Mouse (Mus musculus): ENCODE measurements around the gene Cacng6. TPM values are rescaled to one million over a fixed set of nuclear protein-coding genes. Genes with fewer than 3 reads are reported as not detected.

Cacng6 gene
- polyA plus RNA-seq, 1 experiment, result not detected

- TF ChIP-seq GATA1 (IDR thresholded peaks at IDR 0.05; ENCODE audit: low read length), result no peak
Measured at GRCm38 (mm10) chr7:3481948-3482608, 58.1 kb downstream of the Cacng6 start.

Other genes with a start within 250 kb of the Cacng6 start
- gene Nlrp12, start 174.5 kb upstream of the Cacng6 start, polyA plus RNA-seq (2012), result not detected in 2 replicates
- 0.01 TPM in 1 of 2 replicates, not detected in the other for gene Myadm, start 135.1 kb upstream of the Cacng6 start, polyA plus RNA-seq (2012)
- gene Prkcg, start 135.0 kb upstream of the Cacng6 start, polyA plus RNA-seq (2012), result not detected in 2 replicates
- gene Cacng7, start 91.2 kb upstream of the Cacng6 start, polyA plus RNA-seq (2012), result not detected in 2 replicates
- gene Cacng8, start 33.5 kb upstream of the Cacng6 start, polyA plus RNA-seq (2012), result not detected in 2 replicates
- gene Tarm1, start 78.4 kb downstream of the Cacng6 start, polyA plus RNA-seq (2012), result 0.04 TPM in 1 of 2 replicates, not detected in the other
- not detected in 2 replicates for gene Oscar, start 192.0 kb downstream of the Cacng6 start, polyA plus RNA-seq (2012)
- 24.6 and 27.8 TPM in 2 replicates for gene Ndufa3, start 193.2 kb downstream of the Cacng6 start, polyA plus RNA-seq (2012)
- 61.8 and 88.2 TPM in 2 replicates for gene Tfpt, start 205.7 kb downstream of the Cacng6 start, polyA plus RNA-seq (2012)
- gene Prpf31, start 205.8 kb downstream of the Cacng6 start, polyA plus RNA-seq (2012), result 110 and 112 TPM in 2 replicates
- 785 and 904 TPM in 2 replicates for gene Cnot3, start 221.1 kb downstream of the Cacng6 start, polyA plus RNA-seq (2012)
- 20.3 and 21.6 TPM in 2 replicates for gene Leng1, start 241.6 kb downstream of the Cacng6 start, polyA plus RNA-seq (2012)

Measured in G1E-ER4 (cell line).